Mouse (Mus musculus) urinary bladder, postnatal 0 days (tissue): ENCODE data around the gene Cyb5d1. TPM values are rescaled to one million over a fixed set of nuclear protein-coding genes. Genes with fewer than 3 reads are reported as not detected.

Experiments used
- polyA plus RNA-seq: library from polyadenylated mRNA; unstranded; fragments of >200 nt; fragmentation: Nextera tagmentation; extraction: Ambion mirVana; gene quantifications from 2 replicates; pipeline ENCODE4 v1.2.1, GENCODE M21; 2015

Cyb5d1 gene
- 15.0 and 16.0 TPM in 2 replicates for polyA plus RNA-seq

DNA sequence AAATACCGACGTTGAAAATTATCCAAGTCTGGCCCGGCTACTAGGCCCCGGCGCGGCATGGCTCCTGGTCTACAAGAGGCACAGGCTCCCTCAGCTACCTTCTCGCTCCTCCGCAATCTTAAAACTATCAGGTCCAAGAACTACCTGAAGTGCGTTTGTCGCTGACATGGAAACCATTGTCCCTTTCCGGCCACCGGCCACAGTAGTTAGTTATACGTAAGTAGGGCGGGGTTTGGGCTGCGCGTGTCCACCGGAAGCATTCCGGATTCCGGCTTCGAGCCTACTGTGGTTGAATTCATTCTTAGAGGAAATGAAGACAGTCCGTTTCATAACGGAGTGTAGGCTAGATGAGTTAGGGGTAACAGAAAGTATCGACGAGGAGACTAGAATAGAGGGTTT lies at the start of gene Cyb5d1, which contains the start of gene Naa38:
Gene Cyb5d1 (minus strand): TSS at position 397 of the 399 bp plus-strand sequence.
Gene Naa38 (plus strand): TSS at position 253 of the 399 bp plus-strand sequence.

GRCm38 (mm10) chr11:69413221-69414181 lies 18.1 kb upstream of the Cyb5d1 start, which contains the start of gene Kdm6b:
Gene Kdm6b, minus strand, starts transcription at chr11:69413675.

GRCm38 (mm10) chr11:69398059-69398458 lies 2.6 kb upstream of the Cyb5d1 start, which contains the start of gene Tmem88:
Gene Tmem88, minus strand, starts transcription at chr11:69398234.

GRCm38 (mm10) chr11:69369215-69369989 lies 26.0 kb downstream of the Cyb5d1 start, which contains the start of gene Chd3:
Gene Chd3, minus strand, starts transcription at chr11:69369406.

Other genes with a start within 250 kb of the Cyb5d1 start
- gene Alox12b, start 238.6 kb downstream of the Cyb5d1 start, polyA plus RNA-seq = 0.05 and 0.11 TPM in 2 replicates
- not detected in 2 replicates for gene Alox8, start 197.8 kb downstream of the Cyb5d1 start, polyA plus RNA-seq
- 0.05 TPM in 2 replicates for gene Gucy2e, start 158.6 kb downstream of the Cyb5d1 start, polyA plus RNA-seq
- gene Cntrob, start 71.9 kb downstream of the Cyb5d1 start, polyA plus RNA-seq = 5.5 and 7.2 TPM in 2 replicates
- gene Trappc1, start 71.7 kb downstream of the Cyb5d1 start, polyA plus RNA-seq = 114 and 128 TPM in 2 replicates
- 0.68 and 0.81 TPM in 2 replicates for gene Kcnab3, start 69.4 kb downstream of the Cyb5d1 start, polyA plus RNA-seq
- gene Rnf227, start 55.2 kb downstream of the Cyb5d1 start, polyA plus RNA-seq = 5.8 and 6.4 TPM in 2 replicates
- 31.5 and 32.5 TPM in 2 replicates for gene Chd3, start 26.2 kb downstream of the Cyb5d1 start, polyA plus RNA-seq
- gene Naa38, start 144 bp downstream of the Cyb5d1 start, polyA plus RNA-seq = 157 and 160 TPM in 2 replicates
- 19.0 and 19.9 TPM in 2 replicates for gene Tmem88, start 2.6 kb upstream of the Cyb5d1 start, polyA plus RNA-seq
- 11.5 and 13.3 TPM in 2 replicates for gene Kdm6b, start 18.0 kb upstream of the Cyb5d1 start, polyA plus RNA-seq
- gene Dnah2, start 153.5 kb upstream of the Cyb5d1 start, polyA plus RNA-seq = 0.13 and 0.16 TPM in 2 replicates
- 3.4 and 3.7 TPM in 2 replicates for gene Efnb3, start 164.6 kb upstream of the Cyb5d1 start, polyA plus RNA-seq
- gene Wrap53, start 184.6 kb upstream of the Cyb5d1 start, polyA plus RNA-seq = 8.2 and 8.8 TPM in 2 replicates
- 44.4 and 46.3 TPM in 2 replicates for gene Trp53, start 184.7 kb upstream of the Cyb5d1 start, polyA plus RNA-seq
- gene Atp1b2, start 210.3 kb upstream of the Cyb5d1 start, polyA plus RNA-seq = 13.2 and 14.4 TPM in 2 replicates
- gene Shbg, start 222.3 kb upstream of the Cyb5d1 start, polyA plus RNA-seq = not detected in 2 replicates
- gene Sat2, start 226.4 kb upstream of the Cyb5d1 start, polyA plus RNA-seq = 19.2 and 22.9 TPM in 2 replicates
- gene Fxr2, start 237.4 kb upstream of the Cyb5d1 start, polyA plus RNA-seq = 12.5 and 13.6 TPM in 2 replicates